Mouse (Mus musculus) hindbrain, postnatal 0 days (tissue): ENCODE results near the gene Tigar. TPM values are rescaled to one million over a fixed set of nuclear protein-coding genes. Genes with fewer than 3 reads are reported as not detected.

Experiments used
- ATAC-seq: fragments of 200-750 bp; cut with Nextera tagmentation; 2 replicates; pipeline ENCODE4 v1.8.0; 2017; ENCODE audit warnings: mild to moderate bottlenecking, moderate TSS enrichment, moderate library complexity
- DNase-seq: peaks from one replicate; pipeline ENCODE4 v3.0.0-alpha.2; 2015; ENCODE audit warnings: low spot score
- H3K27ac ChIP-seq: fragments of 300-500 bp; sonication (generic); 2 replicates; pipeline ENCODE4 v1.5.1; 2014; ENCODE audit warnings: mild to moderate bottlenecking
- H3K27me3 ChIP-seq: fragments of 300-500 bp; sonication (generic); 2 replicates; pipeline ENCODE4 v1.6.1; 2014; ENCODE audit warnings: low read length, mixed read lengths; ENCODE audit not compliant: insufficient read depth
- H3K36me3 ChIP-seq: fragments of 300-500 bp; sonication (generic); 2 replicates; pipeline ENCODE4 v1.6.1; 2014; ENCODE audit warnings: low read length, mixed read lengths; ENCODE audit not compliant: insufficient read depth
- H3K4me1 ChIP-seq: fragments of 300-500 bp; sonication (generic); 2 replicates; pipeline ENCODE4 v1.6.1; 2014; ENCODE audit warnings: antibody characterized with exemption, low read length, mixed read lengths; ENCODE audit not compliant: insufficient read depth
- H3K4me2 ChIP-seq: fragments of 300-500 bp; sonication (generic); 2 replicates; pipeline ENCODE4 v1.6.1; 2014; ENCODE audit warnings: low read depth, mild to moderate bottlenecking, low read length, moderate library complexity, mixed read lengths
- H3K4me3 ChIP-seq: fragments of 300-500 bp; sonication (generic); 2 replicates; pipeline ENCODE4 v1.5.1; 2014; ENCODE audit warnings: low read length
- H3K9ac ChIP-seq: fragments of 300-500 bp; sonication (generic); replicated peaks from 2 replicates; pipeline ENCODE4 v1.6.1; 2014; ENCODE audit warnings: mild to moderate bottlenecking, low read length, moderate library complexity, mixed read lengths
- H3K9me3 ChIP-seq: fragments of 300-500 bp; sonication (generic); 2 replicates; pipeline ENCODE4 v1.6.1; 2016; ENCODE audit warnings: low read length, mixed read lengths
- CTCF ChIP-seq: IDR thresholded peaks from 2 replicates; pipeline ENCODE4 v1.5.1; 2016; ENCODE audit warnings: antibody characterized with exemption, control low read depth, low read depth
- WGBS: fragments of 180-500 bp; shearing (Covaris S2); extraction: QIAGEN DNeasy Blood & Tissue Kit; methylation state at CpG from one replicate; pipeline ENCODE4 v1.1.7; 2014; 5-methylcytosine and 5-hydroxymethylcytosine counted together
- polyA plus RNA-seq: library from polyadenylated mRNA; unstranded; fragments of >200 nt; fragmentation: Nextera tagmentation; extraction: Ambion mirVana; gene quantifications from 2 replicates; pipeline ENCODE4 v1.2.1, GENCODE M21; 2015
- total RNA-seq: library from RNA; depleted of rRNA; stranded (reverse); fragments of >200 nt; gene quantifications from 2 replicates; pipeline ENCODE4 v1.2.3, GENCODE M21; 2014; rRNA removed

The Tigar gene
- total RNA-seq (6.6 and 7.7 TPM in 2 replicates), polyA plus RNA-seq (4.9 and 5.2 TPM in 2 replicates)

DNA sequence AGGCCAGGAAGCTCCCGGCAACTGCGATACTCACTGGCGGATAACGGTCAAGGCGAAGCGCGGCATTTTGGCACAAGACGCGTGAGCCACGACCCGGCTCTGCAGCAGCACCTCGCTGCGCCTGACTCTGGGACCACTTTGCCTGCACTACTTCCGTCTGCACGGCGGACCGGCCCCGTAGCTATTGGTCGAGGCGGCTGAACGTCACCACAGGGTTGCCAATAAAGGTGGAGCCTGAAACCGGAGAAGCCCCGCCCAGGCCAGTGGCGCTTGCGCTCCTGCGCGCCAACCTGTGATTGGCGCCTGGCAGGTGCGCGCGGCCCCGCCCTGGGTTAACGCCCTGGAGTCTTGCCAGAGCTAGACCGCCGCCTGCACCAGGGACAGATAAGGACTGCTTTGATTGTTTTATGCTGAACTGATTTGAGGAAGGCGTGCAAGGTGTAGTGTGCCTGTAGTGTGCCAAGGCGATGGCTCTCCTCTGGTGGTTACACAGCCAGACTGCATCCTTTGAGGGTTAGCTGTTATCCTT lies at the start of gene Tigar:
TSS of gene Tigar (minus strand) at position 156 of the 529 bp plus-strand sequence.
- peak within 1 kb of the TSS; percentile 55 for H3K9ac ChIP-seq
- peaks cover 7% of the 10 kb centered on the region; the same call in 1 of the 2 replicates for H3K4me1 ChIP-seq
- ATAC-seq = peak; percentile 99
- WGBS = 1% methylated on average over 37 of the region's 37 CpGs
- peak; percentile 37; the same call in 1 of the 2 replicates for TF ChIP-seq CTCF
- H3K9me3 ChIP-seq = no peaks in the 10 kb centered on the region
- peak; percentile 97 for DNase-seq
- H3K4me2 ChIP-seq = peak within 1 kb of the TSS; percentile 90
- H3K27me3 ChIP-seq = no peaks in the 10 kb centered on the region
- H3K36me3 ChIP-seq = no peaks in the 10 kb centered on the region
- no peak within 1 kb of the TSS; the same call in 1 of the 2 replicates for H3K27ac ChIP-seq
- peak within 1 kb of the TSS; percentile 64 for H3K4me3 ChIP-seq

DNA sequence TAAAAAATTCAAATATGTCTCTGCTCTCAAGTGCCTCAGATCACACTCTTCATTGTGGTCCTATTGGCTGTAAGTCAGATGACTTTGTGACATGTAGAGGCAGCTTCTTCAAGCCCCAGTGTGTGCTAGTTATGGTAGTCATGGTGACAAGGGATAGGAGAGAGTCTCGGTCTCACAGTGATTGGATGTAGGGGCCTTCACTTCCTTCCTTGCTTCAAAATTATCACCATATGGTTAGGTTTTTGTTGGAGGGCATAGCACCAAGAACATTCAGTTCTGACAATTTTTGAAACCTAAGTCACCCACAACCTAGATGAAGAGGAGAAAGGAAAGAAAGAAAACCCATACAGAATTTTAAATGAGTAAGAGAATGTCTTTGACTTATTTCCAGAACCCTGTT lies 48.0 kb upstream of the Tigar start:
- ATAC-seq = no peak

DNA sequence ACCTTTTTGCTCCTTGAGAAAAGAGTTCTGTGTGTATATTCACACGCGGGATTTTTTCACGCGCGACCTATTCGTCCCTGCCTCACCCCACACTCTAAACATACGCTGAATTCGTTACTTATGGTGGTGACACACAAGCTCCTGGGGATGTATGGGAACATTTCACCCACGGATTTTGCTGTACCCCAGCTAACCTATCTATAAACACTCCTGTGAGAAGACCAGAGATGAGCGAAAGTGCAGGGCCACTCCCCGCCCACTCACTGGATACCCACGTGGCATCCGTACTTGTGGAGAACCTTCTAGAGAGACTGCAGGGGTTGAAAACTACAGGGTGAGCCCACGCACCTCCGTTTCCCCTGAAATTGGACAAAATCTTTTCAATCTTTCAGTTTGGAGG lies 46.1 kb upstream of the Tigar start:
- Histone ChIP-seq H3K36me3 (no peaks in the 10 kb centered on the region), H3K27me3 (peaks cover 29% of the 10 kb centered on the region), H3K4me2 (peak overlapping the region; percentile 88), H3K9ac (no peak overlapping the region), H3K4me3 (peak overlapping the region; percentile 32), H3K27ac (no peak overlapping the region), H3K9me3 (no peaks in the 10 kb centered on the region), H3K4me1 (peaks cover 25% of the 10 kb centered on the region)
- DNase-seq = no peak
- 3% methylated on average over 15 of the region's 15 CpGs for WGBS
- no peak for ATAC-seq
- no peak for TF ChIP-seq CTCF

More for the DNA sequence above, 48.0 kb upstream of the Tigar start:
- DNase-seq = no peak
- Histone ChIP-seq H3K4me2 (no peak overlapping the region), H3K9ac (no peak overlapping the region), H3K4me3 (no peak overlapping the region), H3K36me3 (no peaks in the 10 kb centered on the region), H3K4me1 (peaks cover 13% of the 10 kb centered on the region), H3K27ac (no peak overlapping the region), H3K9me3 (no peaks in the 10 kb centered on the region), H3K27me3 (peaks cover 29% of the 10 kb centered on the region)
- TF ChIP-seq CTCF = no peak
- 54% methylated on average over 1 of the region's 1 CpGs for WGBS

DNA sequence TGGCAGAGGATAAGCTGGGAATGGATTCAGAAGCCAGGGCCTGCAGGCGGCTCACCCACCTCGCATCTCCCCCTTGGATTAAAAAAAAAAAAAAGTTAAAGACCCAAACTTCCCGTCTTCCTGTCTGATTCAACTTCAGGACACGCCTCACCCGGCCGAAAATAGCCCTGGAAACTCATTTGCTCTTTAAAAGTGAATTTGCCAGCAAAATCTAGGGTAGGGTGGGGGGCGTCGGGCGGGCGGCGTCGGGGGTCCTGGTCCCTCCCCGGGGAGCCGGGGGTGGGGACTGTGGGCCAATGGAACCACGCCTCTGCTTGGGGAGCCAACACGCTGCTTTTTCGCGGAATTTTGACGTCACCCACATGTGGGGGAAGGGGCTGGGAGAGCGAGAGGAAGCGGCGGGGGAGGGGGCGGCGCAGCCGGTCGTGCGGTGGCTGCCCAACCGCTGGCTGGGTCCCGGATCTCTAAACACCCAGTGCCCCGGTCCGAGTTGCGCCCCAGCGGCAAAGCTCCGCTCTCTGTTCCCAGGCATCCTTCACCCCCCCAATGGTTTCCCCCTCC lies 45.4 kb upstream of the Tigar start:
- Histone ChIP-seq H3K36me3 (no peaks in the 10 kb centered on the region), H3K4me3 (peak overlapping the region; percentile 32), H3K27me3 (peaks cover 29% of the 10 kb centered on the region), H3K4me1 (peaks cover 25% of the 10 kb centered on the region), H3K9me3 (no peaks in the 10 kb centered on the region), H3K4me2 (peak overlapping the region; percentile 88), H3K27ac (no peak overlapping the region), H3K9ac (0 out of 2 replicates have a peak overlapping the region, but pooled peaks have one; percentile 24)
- ATAC-seq (no peak), DNase-seq (peak; percentile 45)
- no peak for TF ChIP-seq CTCF
- WGBS = under 1% methylated on average over 27 of the region's 34 CpGs

DNA sequence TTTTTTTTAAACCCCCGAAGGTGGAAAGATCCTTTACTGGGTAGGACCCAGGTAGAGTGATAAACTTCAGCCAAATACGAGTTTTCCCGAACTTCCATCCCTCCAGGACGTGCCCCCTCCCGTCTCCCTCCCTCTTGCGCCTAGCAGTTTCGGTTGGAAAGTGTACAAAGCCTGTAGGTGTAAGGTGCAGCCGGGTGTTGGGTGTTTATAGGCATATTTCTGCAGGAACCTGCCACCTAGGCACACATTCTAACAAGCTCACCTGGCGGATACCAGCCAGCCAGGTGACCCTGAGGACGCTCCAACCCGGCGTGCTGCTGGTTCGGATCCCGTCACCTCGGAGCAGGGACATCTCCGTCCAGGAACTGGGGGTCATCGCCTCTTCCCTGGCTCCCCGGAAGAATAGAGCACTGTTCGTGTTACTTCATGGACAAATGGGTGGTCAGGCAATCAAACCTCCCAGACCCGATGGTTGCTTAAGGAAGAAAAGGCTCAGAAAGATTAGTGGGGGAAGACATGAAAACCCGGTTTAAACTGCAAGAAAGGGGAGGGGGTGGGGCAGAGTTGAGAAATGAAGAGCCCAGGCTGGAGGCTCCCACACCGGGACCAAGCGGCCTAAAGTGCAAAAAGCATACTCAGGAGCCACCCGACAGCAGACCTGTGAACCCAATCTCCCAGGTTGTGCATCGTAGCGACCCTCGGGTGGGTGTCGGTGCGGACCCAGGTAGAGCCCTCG lies 44.8 kb upstream of the Tigar start:
- TF ChIP-seq CTCF = no peak
- WGBS = 2% methylated on average over 30 of the region's 30 CpGs
- Histone ChIP-seq H3K4me1 (peaks cover 25% of the 10 kb centered on the region), H3K9ac (no peak overlapping the region), H3K27me3 (peaks cover 29% of the 10 kb centered on the region), H3K9me3 (no peaks in the 10 kb centered on the region), H3K27ac (no peak overlapping the region), H3K4me2 (peak overlapping the region; percentile 88), H3K36me3 (no peaks in the 10 kb centered on the region), H3K4me3 (peak overlapping the region; percentile 61)
- no peak for ATAC-seq
- no peak for DNase-seq

DNA sequence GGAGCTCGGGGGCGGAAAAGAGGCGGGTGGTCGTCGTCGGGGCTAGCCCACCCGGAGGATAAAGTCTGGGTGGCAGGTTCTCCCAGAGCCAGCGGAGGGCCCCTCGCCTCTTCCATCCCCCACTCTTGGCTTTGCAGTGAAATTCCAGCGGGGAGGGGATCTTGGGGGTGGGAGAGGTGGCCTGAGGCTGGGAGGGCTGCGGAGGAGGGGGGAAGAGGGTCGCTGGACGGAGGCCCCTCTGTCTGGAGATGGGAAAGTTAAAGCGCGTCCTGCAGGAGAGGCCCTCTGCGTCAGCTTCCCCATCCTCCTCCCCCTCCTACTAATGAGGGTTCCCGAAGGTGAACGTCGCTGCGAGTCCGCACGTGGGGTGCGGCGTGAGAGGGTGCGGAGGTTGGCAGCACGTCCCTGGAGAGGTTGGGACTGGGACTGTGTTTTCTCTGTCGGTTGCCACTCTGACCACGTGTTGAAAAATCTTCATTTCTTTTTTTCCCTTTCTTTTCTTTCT lies 44.0 kb upstream of the Tigar start:
- TF ChIP-seq CTCF = no peak
- Histone ChIP-seq H3K36me3 (no peaks in the 10 kb centered on the region), H3K27ac (no peak overlapping the region), H3K4me2 (peak overlapping the region; percentile 88), H3K4me3 (peak overlapping the region; percentile 61), H3K27me3 (peaks cover 29% of the 10 kb centered on the region), H3K4me1 (peaks cover 25% of the 10 kb centered on the region), H3K9ac (no peak overlapping the region), H3K9me3 (no peaks in the 10 kb centered on the region)
- WGBS = under 1% methylated on average over 22 of the region's 28 CpGs
- DNase-seq (no peak), ATAC-seq (no peak)
